Mouse (Mus musculus) right cerebral cortex, postnatal 25 days (tissue): ENCODE results near the gene Smoc1.

Experiments used
- DNase-seq: peaks from one replicate; pipeline ENCODE4 v3.0.0; 2022

Gene Smoc1

GRCm38 (mm10) chr12:81026277-81026994, at the start of gene Smoc1:
Smoc1 (plus strand) TSS chr12:81026808.
- DNase-seq: peak; percentile 71

GRCm38 (mm10) chr12:80982326-80982725, 44.3 kb upstream of the Smoc1 start:
- peak; percentile 61 for DNase-seq

GRCm38 (mm10) chr12:80983695-80984094, 42.9 kb upstream of the Smoc1 start:
- no peak for DNase-seq

- no peak for DNase-seq
These were observed 40.0 kb upstream of the Smoc1 start for GRCm38 (mm10) chr12:80986628-80987027.

GRCm38 (mm10) chr12:80988286-80988685, 38.3 kb upstream of the Smoc1 start:
- no peak for DNase-seq

GRCm38 (mm10) chr12:80990901-80991445, 35.6 kb upstream of the Smoc1 start:
- no peak for DNase-seq

- DNase-seq: no peak
These were observed 34.8 kb upstream of the Smoc1 start for GRCm38 (mm10) chr12:80991806-80992205.

GRCm38 (mm10) chr12:80992540-80993122, 34.0 kb upstream of the Smoc1 start:
- no peak for DNase-seq

GRCm38 (mm10) chr12:80993773-80994172, 32.8 kb upstream of the Smoc1 start:
- no peak for DNase-seq

GRCm38 (mm10) chr12:80995326-80995725, 31.3 kb upstream of the Smoc1 start:
- no peak for DNase-seq

- DNase-seq: no peak
These were observed 29.0 kb upstream of the Smoc1 start for GRCm38 (mm10) chr12:80997652-80998051.

GRCm38 (mm10) chr12:80998528-80999221, 27.9 kb upstream of the Smoc1 start:
- no peak for DNase-seq

GRCm38 (mm10) chr12:81000924-81001323, 25.7 kb upstream of the Smoc1 start:
- DNase-seq: no peak

- DNase-seq: no peak
These were observed 23.6 kb upstream of the Smoc1 start for GRCm38 (mm10) chr12:81002841-81003635.

GRCm38 (mm10) chr12:81009813-81010212, 16.8 kb upstream of the Smoc1 start:
- DNase-seq: no peak

GRCm38 (mm10) chr12:81011994-81012393, 14.6 kb upstream of the Smoc1 start:
- DNase-seq: no peak

GRCm38 (mm10) chr12:81013496-81013895, 13.1 kb upstream of the Smoc1 start:
- no peak for DNase-seq

GRCm38 (mm10) chr12:81017624-81018023, 9.0 kb upstream of the Smoc1 start:
- no peak for DNase-seq

- no peak for DNase-seq
These were observed 7.9 kb upstream of the Smoc1 start for GRCm38 (mm10) chr12:81018516-81019279.

GRCm38 (mm10) chr12:81019280-81019935, 7.2 kb upstream of the Smoc1 start:
- no peak for DNase-seq

- DNase-seq: no peak
These were observed 2.2 kb upstream of the Smoc1 start for GRCm38 (mm10) chr12:81024407-81024806.

GRCm38 (mm10) chr12:81024993-81025392, 1.6 kb upstream of the Smoc1 start:
- DNase-seq: no peak
